Mouse (Mus musculus) cerebellum, adult 8-10 months (tissue): ENCODE data around the gene Zfp217.
"Not testable (repeated sequence)": the region's sequence is repeated elsewhere in the genome, so short reads cannot be mapped to it uniquely, and the experiment has no call there.

Experiments used
- DNase-seq: peaks from one replicate; pipeline ENCODE4 v3.0.0; 2022

Gene Zfp217

GRCm38 (mm10) chr2:170147661-170148153, at the start of gene Zfp217:
Zfp217 (minus strand) TSS chr2:170148103.
- no peak for DNase-seq

- DNase-seq = no peak
Observed at GRCm38 (mm10) chr2:170195542-170196089, 47.7 kb upstream of the Zfp217 start.

- no peak for DNase-seq
Observed at GRCm38 (mm10) chr2:170194845-170195244, 46.9 kb upstream of the Zfp217 start.

- no peak for DNase-seq
Observed at GRCm38 (mm10) chr2:170193850-170194249, 45.9 kb upstream of the Zfp217 start.

- no peak for DNase-seq
Observed at GRCm38 (mm10) chr2:170193211-170193610, 45.3 kb upstream of the Zfp217 start.

GRCm38 (mm10) chr2:170192731-170193149, 44.8 kb upstream of the Zfp217 start:
- no peak for DNase-seq

- no peak for DNase-seq
Observed at GRCm38 (mm10) chr2:170188721-170189120, 40.8 kb upstream of the Zfp217 start.

- DNase-seq = no peak
Observed at GRCm38 (mm10) chr2:170185137-170185837, 37.4 kb upstream of the Zfp217 start.

- no peak for DNase-seq
Observed at GRCm38 (mm10) chr2:170184175-170184983, 36.5 kb upstream of the Zfp217 start.

GRCm38 (mm10) chr2:170183851-170184174, 35.9 kb upstream of the Zfp217 start:
- DNase-seq = no peak

GRCm38 (mm10) chr2:170181862-170182261, 34.0 kb upstream of the Zfp217 start:
- no peak for DNase-seq

- DNase-seq = not testable (repeated sequence)
Observed at GRCm38 (mm10) chr2:170180769-170181168, 32.9 kb upstream of the Zfp217 start.

- DNase-seq = no peak
Observed at GRCm38 (mm10) chr2:170179317-170179716, 31.4 kb upstream of the Zfp217 start.

- DNase-seq = no peak
Observed at GRCm38 (mm10) chr2:170177323-170177722, 29.4 kb upstream of the Zfp217 start.

- DNase-seq = no peak
Observed at GRCm38 (mm10) chr2:170176284-170176926, 28.5 kb upstream of the Zfp217 start.

GRCm38 (mm10) chr2:170175661-170176150, 27.8 kb upstream of the Zfp217 start:
- no peak for DNase-seq

GRCm38 (mm10) chr2:170175190-170175589, 27.3 kb upstream of the Zfp217 start:
- no peak for DNase-seq

- DNase-seq = no peak
Observed at GRCm38 (mm10) chr2:170169062-170169461, 21.2 kb upstream of the Zfp217 start.

GRCm38 (mm10) chr2:170165649-170166048, 17.7 kb upstream of the Zfp217 start:
- no peak for DNase-seq

- DNase-seq = no peak
Observed at GRCm38 (mm10) chr2:170163671-170164462, 16.0 kb upstream of the Zfp217 start.

GRCm38 (mm10) chr2:170159795-170160568, 12.1 kb upstream of the Zfp217 start:
- DNase-seq = no peak
